Mouse (Mus musculus): Measurements from ENCODE around the gene Ifitm1.
"Not testable (repeated sequence)": the region's sequence is repeated elsewhere in the genome, so short reads cannot be mapped to it uniquely, and the experiment has no call there.

The Ifitm1 gene

DNA sequence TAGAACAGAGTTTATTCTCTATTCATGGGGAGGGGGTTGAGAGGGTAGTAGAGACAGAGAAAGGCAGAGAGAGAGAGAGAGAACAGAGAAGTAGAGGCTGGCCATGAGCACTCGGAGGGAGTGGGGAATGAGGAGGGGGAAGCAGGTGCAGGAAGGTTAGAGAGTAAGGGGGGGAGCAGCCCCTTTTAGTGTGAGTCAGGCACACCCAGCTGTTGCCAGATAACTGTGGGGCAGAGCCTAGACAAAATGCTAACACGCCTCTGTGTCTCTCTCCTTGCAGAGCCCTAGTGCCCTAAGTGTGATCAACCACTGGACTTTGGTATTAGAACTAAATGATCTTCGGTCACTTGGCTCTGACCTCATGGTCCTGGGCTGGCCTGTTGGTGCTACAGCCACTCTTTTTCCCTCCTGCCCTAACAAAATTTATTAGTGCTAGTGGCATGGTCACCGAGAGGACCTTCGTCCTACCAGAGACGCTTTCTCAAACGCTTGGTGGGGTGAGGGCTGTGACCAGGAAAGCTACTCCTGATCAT lies 44.3 kb downstream of the Ifitm1 start:
- DNase-seq (ENCODE audit: low read depth, low spot score) = no peak

DNA sequence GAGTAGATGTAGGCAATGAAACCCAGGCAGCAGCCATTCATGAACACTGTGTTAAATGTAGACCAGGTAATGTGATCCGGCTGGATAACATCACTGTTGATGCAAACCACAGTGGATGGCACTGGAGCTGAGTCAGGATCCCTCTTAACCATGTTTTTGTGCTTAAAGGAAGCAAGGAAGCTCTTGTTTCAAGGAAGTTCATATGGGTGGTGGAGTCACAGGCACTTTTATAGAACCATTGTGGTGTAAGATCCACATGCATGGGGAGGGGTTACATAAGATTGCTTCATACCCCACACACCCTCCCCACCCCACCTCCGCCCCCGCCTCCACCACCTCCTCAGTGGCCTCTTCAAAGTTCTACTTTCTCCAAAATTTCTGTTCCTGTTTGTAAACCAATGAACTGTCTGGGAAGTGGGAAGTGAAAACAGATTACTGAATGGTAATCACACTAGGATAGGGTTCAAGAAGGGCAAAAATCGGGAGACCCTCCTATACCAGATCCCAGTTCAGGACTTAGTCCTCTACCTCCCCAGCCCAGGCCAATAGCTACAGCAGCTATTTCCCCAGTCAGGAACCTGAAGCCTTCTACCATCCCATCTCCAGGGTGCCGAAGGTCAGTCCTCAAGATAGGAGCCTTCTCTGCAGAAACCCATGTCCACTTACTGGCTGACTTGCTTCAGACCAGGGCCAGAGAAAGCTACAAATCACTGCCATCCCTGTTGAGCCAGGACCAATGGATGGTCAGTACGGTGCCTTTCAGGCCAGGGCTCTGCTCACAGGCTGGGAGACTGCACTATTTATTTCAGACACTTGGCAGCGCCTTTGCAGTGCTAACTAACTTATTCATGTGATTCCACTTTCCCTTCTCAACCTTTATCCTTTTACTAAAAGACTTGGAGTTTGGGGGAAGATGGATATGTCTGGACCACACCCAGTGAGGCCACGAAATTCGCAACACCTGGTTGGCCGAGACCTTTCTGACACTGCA lies 50.0 kb downstream of the Ifitm1 start:
- no peak for DNase-seq (ENCODE audit: low read depth, low spot score)

DNA sequence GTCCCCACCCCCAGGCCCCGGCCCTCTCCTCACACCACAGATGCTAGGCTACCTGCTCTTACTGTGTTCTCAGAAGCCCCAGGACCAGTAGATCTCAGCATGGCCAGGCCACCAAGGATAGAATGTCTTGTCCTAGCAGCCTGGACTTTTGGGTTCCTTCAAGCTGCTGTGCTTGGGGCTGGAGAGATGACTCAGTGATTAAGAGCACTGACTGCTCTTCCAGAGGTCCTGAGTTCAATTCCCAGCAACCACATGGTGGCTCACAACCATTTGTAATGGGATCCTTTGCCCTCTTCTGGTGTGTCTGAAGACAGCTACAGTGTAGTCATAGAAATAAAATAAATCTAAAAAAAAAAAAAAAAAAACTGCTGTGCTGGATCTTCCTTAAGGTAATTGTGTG lies 50.8 kb downstream of the Ifitm1 start, which contains the start of gene Ifitm6:
Gene Ifitm6, minus strand, starts transcription at position 101 of the 400 bp plus-strand sequence.
- DNase-seq (ENCODE audit: low read depth, low spot score) = not testable (repeated sequence)

GRCm38 (mm10) chr7:141019028-141019427 lies 52.0 kb downstream of the Ifitm1 start:
- no peak for DNase-seq (ENCODE audit: low read depth, low spot score)
